Mouse (Mus musculus) hindbrain, embryonic 10.5 days (tissue): ENCODE results near the gene Yif1b. TPM values are rescaled to one million over a fixed set of nuclear protein-coding genes. Genes with fewer than 3 reads are reported as not detected.
A peak's percentile ranks its signal among the peaks of the same experiment; 100 is the strongest.

Experiments used
- DNase-seq: peaks from one replicate; pipeline ENCODE4 v3.0.0-alpha.2; 2017; ENCODE audit warnings: low spot score
- H3K27ac ChIP-seq: fragments of 300-500 bp; sonication (generic); 2 replicates; pipeline ENCODE4 v1.5.1; 2016; ENCODE audit warnings: mild to moderate bottlenecking, moderate library complexity
- H3K27me3 ChIP-seq: fragments of 300-500 bp; sonication (generic); 2 replicates; pipeline ENCODE4 v1.6.1; 2016; ENCODE audit warnings: mild to moderate bottlenecking; ENCODE audit not compliant: poor library complexity, insufficient read depth, severe bottlenecking
- H3K36me3 ChIP-seq: fragments of 300-500 bp; sonication (generic); 2 replicates; pipeline ENCODE4 v1.6.1; 2016; ENCODE audit warnings: mild to moderate bottlenecking, moderate library complexity
- H3K4me1 ChIP-seq: fragments of 300-500 bp; sonication (generic); replicated peaks from 2 replicates; pipeline ENCODE4 v1.6.1; 2016; ENCODE audit warnings: mild to moderate bottlenecking
- H3K4me3 ChIP-seq: fragments of 300-500 bp; sonication (generic); 2 replicates; pipeline ENCODE4 v1.5.1; 2016; ENCODE audit warnings: mild to moderate bottlenecking, moderate library complexity
- H3K9me3 ChIP-seq: fragments of 300-500 bp; sonication (generic); 2 replicates; pipeline ENCODE4 v1.6.1; 2016; ENCODE audit warnings: mild to moderate bottlenecking, moderate library complexity
- WGBS: fragments of 180-500 bp; shearing (Covaris S2); methylation state at CpG from one replicate; pipeline ENCODE4 v1.1.7; 2016; 5-methylcytosine and 5-hydroxymethylcytosine counted together
- polyA plus RNA-seq: library from polyadenylated mRNA; unstranded; fragments of >200 nt; fragmentation: Nextera tagmentation; extraction: Ambion mirVana; gene quantifications from 2 replicates; pipeline ENCODE4 v1.2.1, GENCODE M21; 2016

Gene Yif1b
- polyA plus RNA-seq, 1 experiment from 2014 or later, result 115 TPM

- no peaks in the 10 kb centered on the region for H3K9me3 ChIP-seq
- no peaks in the 10 kb centered on the region for H3K36me3 ChIP-seq
- peak; percentile 88 for DNase-seq
- under 1% methylated on average over 59 of the region's 59 CpGs for WGBS
- peak within 1 kb of the TSS; percentile 65 for H3K4me3 ChIP-seq
- peaks cover 58% of the 10 kb centered on the region for H3K4me1 ChIP-seq
- peak within 1 kb of the TSS; percentile 91 for H3K27ac ChIP-seq
- H3K27me3 ChIP-seq, result peaks cover 51% of the 10 kb centered on the region
These were observed 51.0 kb downstream of the Yif1b start, which contains the start of gene Ppp1r14a for GRCm38 (mm10) chr7:29288942-29289638. Ppp1r14a (plus strand) TSS chr7:29289308.

GRCm38 (mm10) chr7:29289856-29290255 is 51.7 kb downstream of the Yif1b start:
- no peak for DNase-seq
- Histone ChIP-seq H3K27ac (peak overlapping the region; percentile 91), H3K36me3 (no peaks in the 10 kb centered on the region), H3K27me3 (peaks cover 43% of the 10 kb centered on the region), H3K9me3 (no peaks in the 10 kb centered on the region), H3K4me3 (peak overlapping the region; percentile 65), H3K4me1 (peaks cover 62% of the 10 kb centered on the region)
- WGBS, result 79% methylated on average over 6 of the region's 6 CpGs

- 48% methylated on average over 11 of the region's 11 CpGs for WGBS
These were observed 52.8 kb downstream of the Yif1b start for GRCm38 (mm10) chr7:29290691-29291485.

GRCm38 (mm10) chr7:29291616-29292457 is 53.7 kb downstream of the Yif1b start:
- no peaks in the 10 kb centered on the region for H3K36me3 ChIP-seq
- peak overlapping the region; percentile 91 for H3K27ac ChIP-seq
- H3K4me3 ChIP-seq, result peak overlapping the region; percentile 65
- peak; percentile 74 for DNase-seq
- peaks cover 62% of the 10 kb centered on the region for H3K4me1 ChIP-seq
- H3K9me3 ChIP-seq, result no peaks in the 10 kb centered on the region
- WGBS, result 25% methylated on average over 7 of the region's 7 CpGs
- H3K27me3 ChIP-seq, result peaks cover 33% of the 10 kb centered on the region

More at GRCm38 (mm10) chr7:29290691-29291485, 52.8 kb downstream of the Yif1b start:
- Histone ChIP-seq H3K27ac (peak overlapping the region; percentile 91), H3K27me3 (peaks cover 35% of the 10 kb centered on the region), H3K4me1 (peaks cover 62% of the 10 kb centered on the region), H3K9me3 (no peaks in the 10 kb centered on the region), H3K4me3 (peak overlapping the region; percentile 65), H3K36me3 (no peaks in the 10 kb centered on the region)
- peak; percentile 48 for DNase-seq

- no peaks in the 10 kb centered on the region for H3K36me3 ChIP-seq
- peak overlapping the region; percentile 65 for H3K4me3 ChIP-seq
- DNase-seq, result peak; percentile 28
- peaks cover 27% of the 10 kb centered on the region for H3K27me3 ChIP-seq
- H3K9me3 ChIP-seq, result no peaks in the 10 kb centered on the region
- 24% methylated on average over 8 of the region's 8 CpGs for whole genome bisulfite sequencing
- H3K4me1 ChIP-seq, result peaks cover 62% of the 10 kb centered on the region
- peak overlapping the region; percentile 91 for H3K27ac ChIP-seq
These were observed 54.4 kb downstream of the Yif1b start for GRCm38 (mm10) chr7:29292458-29293098.

GRCm38 (mm10) chr7:29293131-29294065 is 55.3 kb downstream of the Yif1b start:
- DNase-seq, result peak; percentile 60
- peak overlapping the region; percentile 65 for H3K4me3 ChIP-seq
- peaks cover 61% of the 10 kb centered on the region for H3K4me1 ChIP-seq
- WGBS, result 15% methylated on average over 19 of the region's 19 CpGs
- H3K9me3 ChIP-seq, result no peaks in the 10 kb centered on the region
- H3K36me3 ChIP-seq, result no peaks in the 10 kb centered on the region
- peak overlapping the region; percentile 91 for H3K27ac ChIP-seq
- H3K27me3 ChIP-seq, result peaks cover 19% of the 10 kb centered on the region

GRCm38 (mm10) chr7:29294111-29294761 is 56.1 kb downstream of the Yif1b start:
- H3K4me1 ChIP-seq, result peaks cover 53% of the 10 kb centered on the region
- peak overlapping the region; percentile 91 for H3K27ac ChIP-seq
- H3K4me3 ChIP-seq, result no peak overlapping the region
- H3K36me3 ChIP-seq, result no peaks in the 10 kb centered on the region
- DNase-seq, result no peak
- 63% methylated on average over 13 of the region's 13 CpGs for WGBS
- no peaks in the 10 kb centered on the region for H3K9me3 ChIP-seq
- peaks cover 17% of the 10 kb centered on the region for H3K27me3 ChIP-seq

GRCm38 (mm10) chr7:29295861-29296647 is 57.9 kb downstream of the Yif1b start:
- DNase-seq, result no peak
- WGBS, result 84% methylated on average over 24 of the region's 24 CpGs

GRCm38 (mm10) chr7:29296998-29297397 is 58.9 kb downstream of the Yif1b start:
- DNase-seq, result peak; percentile 70
- Histone ChIP-seq H3K36me3 (no peaks in the 10 kb centered on the region), H3K4me3 (no peak overlapping the region), H3K9me3 (no peaks in the 10 kb centered on the region), H3K27ac (no peak overlapping the region), H3K4me1 (peaks cover 30% of the 10 kb centered on the region), H3K27me3 (no peaks in the 10 kb centered on the region)
- 13% methylated on average over 10 of the region's 10 CpGs for WGBS

More at GRCm38 (mm10) chr7:29295861-29296647, 57.9 kb downstream of the Yif1b start:
- H3K36me3 ChIP-seq, result no peaks in the 10 kb centered on the region
- no peaks in the 10 kb centered on the region for H3K9me3 ChIP-seq
- no peak overlapping the region for H3K4me3 ChIP-seq
- H3K27me3 ChIP-seq, result peaks cover under 1% of the 10 kb centered on the region; the same call in 1 of the 2 replicates
- H3K27ac ChIP-seq, result no peak overlapping the region
- peaks cover 37% of the 10 kb centered on the region for H3K4me1 ChIP-seq
